Mouse (Mus musculus): Measurements from ENCODE around the gene Cdc27.

Gene Cdc27

GRCm38 (mm10) chr11:104458507-104458906 is 91.9 kb downstream of the Cdc27 start:
- TF ChIP-seq GATA4 (IDR thresholded peaks at IDR 0.05; ENCODE audit: insufficient replicate concordance, low read length): no peak
